Mouse (Mus musculus) CH12.LX (cell line): ENCODE data around the gene Adgrl1.

Experiments used
- CTCF ChIP-seq, 2 experiments: IDR thresholded peaks in 1 of 2; conservative IDR thresholded peaks in 1 of 2; 2 replicates each; pipeline ENCODE4 v1.5.1; 2011 to 2012; ENCODE audit warnings: low read depth in 2 of 2, low read length in 2 of 2, improper control_type of control experiment in 1 of 2, inconsistent platforms in 1 of 2, mild to moderate bottlenecking in 1 of 2, moderate library complexity in 1 of 2
- E2F4 ChIP-seq: IDR thresholded peaks from 2 replicates; pipeline ENCODE4 v1.6.1; 2011; ENCODE audit warnings: low read depth, low read length, improper control_type of control experiment; ENCODE audit not compliant: insufficient replicate concordance
- ETS1 ChIP-seq: conservative IDR thresholded peaks from 2 replicates; pipeline ENCODE4 v1.6.1; 2012; ENCODE audit warnings: low read depth, mild to moderate bottlenecking, inconsistent platforms, low read length, improper control_type of control experiment, moderate library complexity
- POLR2A ChIP-seq: IDR thresholded peaks from 2 replicates; pipeline ENCODE4 v1.6.1; 2011; ENCODE audit warnings: low read depth, mild to moderate bottlenecking, improper control_type of control experiment, low read length
- RAD21 ChIP-seq: IDR thresholded peaks from 2 replicates; pipeline ENCODE4 v1.6.1; 2011; ENCODE audit warnings: low read depth, mild to moderate bottlenecking, low read length, improper control_type of control experiment, moderate library complexity
- SIN3A ChIP-seq: IDR thresholded peaks from 2 replicates; pipeline ENCODE4 v1.6.1; 2012; ENCODE audit warnings: low read length, improper control_type of control experiment, inconsistent platforms
- SMC3 ChIP-seq: IDR thresholded peaks from 2 replicates; pipeline ENCODE4 v1.6.1; 2011; ENCODE audit warnings: low read depth, low read length, improper control_type of control experiment
- TCF12 ChIP-seq: IDR thresholded peaks from 2 replicates; pipeline ENCODE4 v1.6.1; 2014; ENCODE audit warnings: low read depth, mild to moderate bottlenecking, inconsistent platforms, low read length, improper control_type of control experiment
- USF2 ChIP-seq: conservative IDR thresholded peaks from 2 replicates; pipeline ENCODE4 v1.6.1; 2011; ENCODE audit warnings: low read depth, low read length, improper control_type of control experiment
- ZKSCAN1 ChIP-seq: IDR thresholded peaks from 2 replicates; pipeline ENCODE4 v1.6.1; 2012; ENCODE audit warnings: low read depth, inconsistent platforms, low read length, improper control_type of control experiment, borderline replicate concordance
- ZNF384 ChIP-seq: IDR thresholded peaks from 2 replicates; pipeline ENCODE4 v1.6.1; 2012; ENCODE audit warnings: low read depth, low read length, improper control_type of control experiment, inconsistent platforms

GRCm38 (mm10) chr8:83945540-83945939 is 45.6 kb downstream of the Adgrl1 start:
- TF ChIP-seq POLR2A (no peak), ZNF384 (no peak), CTCF (conservative IDR thresholded peaks at IDR 0.05 in 1 of 2, IDR thresholded peaks at IDR 0.05 in 1 of 2; ENCODE audit: low read depth in 2 of 2, low read length in 2 of 2) (peak in 1 of 2 experiments; percentile 9; a peak in 1 of 4 replicates), SIN3A (no peak), E2F4 (no peak), ETS1 (no peak), RAD21 (no peak; the same call in 1 of the 2 replicates), USF2 (no peak), TCF12 (no peak), SMC3 (no peak), ZKSCAN1 (no peak)
